Mouse (Mus musculus): Measurements from ENCODE around the gene Stim2. TPM values are rescaled to one million over a fixed set of nuclear protein-coding genes. Genes with fewer than 3 reads are reported as not detected.

Stim2 gene
- polyA plus RNA-seq, 1 experiment from 2014 or later = 5.4 TPM

DNA sequence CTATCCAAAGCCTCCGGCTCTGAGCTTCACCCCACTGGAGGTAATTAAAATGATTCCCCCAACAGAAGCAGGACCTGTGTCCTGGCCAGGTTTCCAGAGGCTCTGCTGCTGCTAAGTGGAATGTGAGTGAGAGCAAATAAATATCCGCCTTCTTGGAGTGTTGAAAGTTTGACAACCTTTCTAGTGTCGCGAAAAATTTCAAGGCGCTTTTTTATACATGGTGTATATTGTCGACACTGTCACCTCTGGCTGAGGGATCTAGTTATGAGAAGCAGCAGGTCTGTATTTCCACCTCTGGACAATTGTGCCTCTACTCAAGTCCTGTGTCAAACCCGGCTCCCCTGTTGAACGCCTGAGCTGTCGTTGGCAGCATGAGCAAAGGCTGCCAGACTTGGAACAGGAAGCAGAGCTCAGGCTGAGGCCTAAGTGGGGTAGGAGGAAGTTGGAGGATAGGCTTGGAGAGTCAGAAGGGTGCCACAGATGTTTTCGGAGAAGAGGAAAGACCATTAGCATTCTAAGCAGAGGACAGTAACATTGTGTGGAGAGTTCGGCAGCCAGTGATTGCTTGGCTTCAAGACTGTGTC, 158.7 kb downstream of the Stim2 start:
- 53% methylated on average over 11 of the region's 11 CpGs for WGBS (ENCODE audit: insufficient replicate concordance)
- H3K4me3 ChIP-seq (ENCODE audit: low read depth, low read length) = no peak overlapping the region
- H3K9ac ChIP-seq (replicated peaks) = no peak overlapping the region
- no peak for TF ChIP-seq CTCF (IDR thresholded peaks at IDR 0.05; ENCODE audit: low read depth)
- H3K27ac ChIP-seq (ENCODE audit: low read depth) = no peak overlapping the region
- no peaks in the 10 kb centered on the region for H3K27me3 ChIP-seq (ENCODE audit: insufficient read depth, low read length)
- ATAC-seq = no peak
- no peaks in the 10 kb centered on the region for H3K36me3 ChIP-seq (replicated peaks; ENCODE audit: insufficient read depth, low read length)
- H3K9me3 ChIP-seq (ENCODE audit: low read length) = no peaks in the 10 kb centered on the region
- DNase-seq = no peak
- H3K4me2 ChIP-seq (ENCODE audit: low read depth, low read length) = no peak overlapping the region
- H3K4me1 ChIP-seq (ENCODE audit: insufficient read depth) = no peaks in the 10 kb centered on the region

DNA sequence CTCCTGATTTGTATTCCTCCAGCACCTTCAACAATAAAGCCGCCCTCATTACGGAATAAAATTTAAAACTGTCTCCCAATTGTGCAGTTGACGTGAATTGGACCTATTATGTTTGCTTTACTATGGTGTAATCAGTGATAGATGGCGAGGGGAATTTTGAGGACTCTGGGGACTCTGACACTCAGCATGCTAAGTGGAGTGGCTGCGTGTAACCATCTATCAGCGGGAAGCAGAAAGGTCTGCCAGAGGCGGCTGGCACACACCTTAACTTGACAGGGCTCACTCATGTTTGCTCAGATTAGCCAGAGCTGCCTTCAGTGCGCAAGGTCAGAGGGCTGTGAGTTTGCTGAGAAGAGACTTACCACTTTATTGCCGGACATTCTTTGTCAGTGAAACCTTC, 159.9 kb downstream of the Stim2 start:
- Histone ChIP-seq H3K27ac (ENCODE audit: low read depth) (no peak overlapping the region), H3K4me1 (ENCODE audit: insufficient read depth) (no peaks in the 10 kb centered on the region), H3K9ac (replicated peaks) (no peak overlapping the region), H3K4me2 (ENCODE audit: low read depth, low read length) (no peak overlapping the region), H3K27me3 (ENCODE audit: insufficient read depth, low read length) (no peaks in the 10 kb centered on the region), H3K9me3 (ENCODE audit: low read length) (no peaks in the 10 kb centered on the region), H3K4me3 (ENCODE audit: low read depth, low read length) (no peak overlapping the region), H3K36me3 (replicated peaks; ENCODE audit: insufficient read depth, low read length) (no peaks in the 10 kb centered on the region)
- ATAC-seq (no peak), DNase-seq (no peak)
- 69% methylated on average over 9 of the region's 9 CpGs for WGBS (ENCODE audit: insufficient replicate concordance)
- TF ChIP-seq CTCF (IDR thresholded peaks at IDR 0.05; ENCODE audit: low read depth) (no peak), EP300 (IDR thresholded peaks at IDR 0.05; ENCODE audit: low read depth) (no peak)

DNA sequence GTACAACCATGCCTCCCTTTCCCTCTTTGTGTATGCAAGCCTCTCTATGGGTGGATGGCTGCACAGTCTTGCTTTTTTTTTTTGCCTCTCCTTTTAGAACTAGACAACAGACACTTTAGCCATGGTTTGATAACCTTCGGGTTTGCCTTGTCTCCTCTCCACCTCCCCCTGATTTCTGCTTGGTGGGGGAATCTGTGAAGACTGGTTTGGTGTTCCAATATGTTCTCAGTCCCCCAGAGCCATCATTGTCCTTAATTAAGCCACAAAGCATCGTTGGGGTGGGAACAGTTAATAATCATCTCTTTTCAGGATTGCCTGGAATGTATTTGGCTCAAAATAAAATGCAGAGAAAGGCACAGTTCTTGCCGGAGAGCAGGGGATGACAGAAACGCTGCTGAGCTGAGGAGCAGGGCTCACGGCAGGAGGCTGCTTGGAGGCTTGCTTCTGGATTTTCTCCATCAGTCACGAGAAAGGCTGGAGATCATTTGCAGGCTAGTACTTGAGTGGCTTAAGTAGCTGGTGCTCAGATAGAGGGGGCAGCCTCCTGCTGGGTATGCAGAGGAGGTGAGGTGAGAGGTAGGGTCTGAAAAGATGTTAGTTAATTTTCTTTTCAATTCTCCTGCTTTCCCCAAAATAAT, 161.0 kb downstream of the Stim2 start:
- TF ChIP-seq CTCF (IDR thresholded peaks at IDR 0.05; ENCODE audit: low read depth) (no peak), EP300 (IDR thresholded peaks at IDR 0.05; ENCODE audit: low read depth) (no peak)
- no peak overlapping the region for H3K4me2 ChIP-seq (ENCODE audit: low read depth, low read length)
- H3K4me3 ChIP-seq (ENCODE audit: low read depth, low read length) = no peak overlapping the region
- no peaks in the 10 kb centered on the region for H3K36me3 ChIP-seq (replicated peaks; ENCODE audit: insufficient read depth, low read length)
- no peak for ATAC-seq
- no peak overlapping the region for H3K9ac ChIP-seq (replicated peaks)
- H3K27me3 ChIP-seq (ENCODE audit: insufficient read depth, low read length) = no peaks in the 10 kb centered on the region
- H3K9me3 ChIP-seq (ENCODE audit: low read length) = no peaks in the 10 kb centered on the region
- no peaks in the 10 kb centered on the region for H3K4me1 ChIP-seq (ENCODE audit: insufficient read depth)
- no peak for DNase-seq
- H3K27ac ChIP-seq (ENCODE audit: low read depth) = no peak overlapping the region
- WGBS (ENCODE audit: insufficient replicate concordance) = 36% methylated on average over 6 of the region's 6 CpGs

DNA sequence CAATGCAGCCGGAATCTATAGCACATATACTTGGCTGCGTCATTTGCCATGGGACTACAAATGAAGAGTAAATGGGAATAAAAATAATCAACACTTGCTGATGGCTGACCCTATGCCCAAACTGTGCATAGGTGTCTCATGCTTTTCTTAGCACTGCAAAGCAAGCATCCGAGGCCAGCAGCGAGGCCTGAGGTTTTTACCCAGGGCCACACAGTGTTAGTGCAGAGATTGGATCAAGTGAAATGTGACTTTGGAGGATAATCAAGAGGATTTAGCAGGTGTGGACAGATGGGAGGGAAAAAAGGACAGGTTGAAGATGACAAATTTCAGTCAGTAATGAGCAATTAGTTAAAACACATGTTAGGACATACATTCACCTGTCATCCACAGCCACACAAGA, 162.3 kb downstream of the Stim2 start:
- no peak for DNase-seq
- no peak for ATAC-seq
- 85% methylated on average over 4 of the region's 4 CpGs for WGBS (ENCODE audit: insufficient replicate concordance)
- Histone ChIP-seq H3K9me3 (ENCODE audit: low read length) (no peaks in the 10 kb centered on the region), H3K4me1 (ENCODE audit: insufficient read depth) (no peaks in the 10 kb centered on the region), H3K27me3 (ENCODE audit: insufficient read depth, low read length) (no peaks in the 10 kb centered on the region), H3K4me3 (ENCODE audit: low read depth, low read length) (no peak overlapping the region), H3K9ac (replicated peaks) (no peak overlapping the region), H3K36me3 (replicated peaks; ENCODE audit: insufficient read depth, low read length) (no peaks in the 10 kb centered on the region), H3K4me2 (ENCODE audit: low read depth, low read length) (no peak overlapping the region), H3K27ac (ENCODE audit: low read depth) (no peak overlapping the region)
- TF ChIP-seq EP300 (IDR thresholded peaks at IDR 0.05; ENCODE audit: low read depth) (no peak), CTCF (IDR thresholded peaks at IDR 0.05; ENCODE audit: low read depth) (no peak)

DNA sequence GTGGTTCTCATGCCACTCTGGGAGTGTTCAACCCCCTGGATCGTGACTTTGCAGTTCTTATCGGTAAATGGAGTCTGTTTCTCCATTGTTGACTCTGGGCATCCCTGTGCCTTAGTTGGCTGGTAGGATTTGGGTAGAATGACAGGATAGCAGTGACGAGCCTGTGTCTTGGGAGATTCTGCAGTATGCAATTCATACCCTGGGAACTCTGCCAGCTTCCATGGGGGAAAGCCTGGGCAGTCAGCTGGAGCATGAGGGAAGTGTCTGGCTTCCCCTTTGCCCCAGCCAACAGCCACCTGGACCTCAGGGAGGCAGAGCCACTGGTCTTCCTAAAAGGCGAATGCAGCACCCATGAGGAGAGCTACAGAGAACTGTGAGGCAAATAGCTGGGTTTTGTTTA, 165.6 kb downstream of the Stim2 start:
- no peak overlapping the region for H3K9ac ChIP-seq (replicated peaks)
- no peak overlapping the region for H3K4me2 ChIP-seq (ENCODE audit: low read depth, low read length)
- ATAC-seq (no peak), DNase-seq (no peak)
- H3K4me1 ChIP-seq (ENCODE audit: insufficient read depth) = no peaks in the 10 kb centered on the region
- H3K27ac ChIP-seq (ENCODE audit: low read depth) = no peak overlapping the region
- 62% methylated on average over 4 of the region's 4 CpGs for WGBS (ENCODE audit: insufficient replicate concordance)
- no peaks in the 10 kb centered on the region for H3K27me3 ChIP-seq (ENCODE audit: insufficient read depth, low read length)
- no peaks in the 10 kb centered on the region for H3K36me3 ChIP-seq (replicated peaks; ENCODE audit: insufficient read depth, low read length)
- no peaks in the 10 kb centered on the region for H3K9me3 ChIP-seq (ENCODE audit: low read length)
- TF ChIP-seq EP300 (IDR thresholded peaks at IDR 0.05; ENCODE audit: low read depth) = no peak
- TF ChIP-seq CTCF (IDR thresholded peaks at IDR 0.05; ENCODE audit: low read depth) = no peak
- no peak overlapping the region for H3K4me3 ChIP-seq (ENCODE audit: low read depth, low read length)

Other genes starting within 250 kb of the Stim2 start
- gene Tbc1d19, start 188.9 kb upstream of the Stim2 start, polyA plus RNA-seq (2015; fragmentation: Nextera tagmentation; extraction: Ambion mirVana) = 3.3 and 3.7 TPM in 2 replicates